Mouse (Mus musculus) limb, embryonic 11.5 days (tissue): ENCODE measurements around the gene Gm527. TPM values are rescaled to one million over a fixed set of nuclear protein-coding genes. Genes with fewer than 3 reads are reported as not detected.

ENCODE experiments used
- ATAC-seq: fragments of 200-750 bp; cut with Nextera tagmentation; 2 replicates; pipeline ENCODE4 v1.8.0; 2017; ENCODE audit warnings: low read depth; ENCODE audit not compliant: insufficient number of reproducible peaks, low FRiP score, low TSS enrichment
- DNase-seq: peaks from one replicate; pipeline ENCODE4 v3.0.0-alpha.2; 2015; ENCODE audit warnings: low spot score
- H3K27ac ChIP-seq: fragments of 300-500 bp; sonication (generic); replicated peaks from 2 replicates; pipeline ENCODE4 v1.5.1; 2014; ENCODE audit warnings: low read depth, mild to moderate bottlenecking, low read length
- H3K27me3 ChIP-seq: fragments of 300-500 bp; sonication (generic); 2 replicates; pipeline ENCODE4 v1.6.1; 2014; ENCODE audit warnings: mild to moderate bottlenecking, low read length, mixed read lengths; ENCODE audit not compliant: control insufficient read depth, insufficient read depth
- H3K36me3 ChIP-seq: fragments of 300-500 bp; sonication (generic); 2 replicates; pipeline ENCODE4 v1.6.1; 2014; ENCODE audit warnings: mild to moderate bottlenecking, low read length, moderate library complexity, mixed read lengths; ENCODE audit not compliant: control insufficient read depth, insufficient read depth
- H3K4me1 ChIP-seq: fragments of 300-500 bp; sonication (generic); 2 replicates; pipeline ENCODE4 v1.6.1; 2014; ENCODE audit warnings: low read length, mixed read lengths; ENCODE audit not compliant: control insufficient read depth, insufficient read depth
- H3K4me2 ChIP-seq: fragments of 300-500 bp; sonication (generic); 2 replicates; pipeline ENCODE4 v1.6.1; 2014; ENCODE audit warnings: low read depth, mild to moderate bottlenecking, moderate library complexity; ENCODE audit not compliant: severe bottlenecking
- H3K4me3 ChIP-seq: fragments of 300-500 bp; sonication (generic); 2 replicates; pipeline ENCODE4 v1.5.1; 2014; ENCODE audit warnings: low read depth, low read length
- H3K9ac ChIP-seq: fragments of 300-500 bp; sonication (generic); 2 replicates; pipeline ENCODE4 v1.6.1; 2014; ENCODE audit warnings: mild to moderate bottlenecking, low read length
- H3K9me3 ChIP-seq: fragments of 300-500 bp; sonication (generic); 2 replicates; pipeline ENCODE4 v1.6.1; 2016; ENCODE audit warnings: low read length; ENCODE audit not compliant: control insufficient read depth
- WGBS: fragments of 180-500 bp; shearing (Covaris S2); extraction: QIAGEN DNeasy Blood & Tissue Kit; methylation state at CpG from one replicate; pipeline ENCODE4 v1.1.7; 2014; 5-methylcytosine and 5-hydroxymethylcytosine counted together
- polyA plus RNA-seq: library from polyadenylated mRNA; unstranded; fragments of >200 nt; fragmentation: Nextera tagmentation; extraction: Ambion mirVana; gene quantifications from 2 replicates; pipeline ENCODE4 v1.2.1, GENCODE M21; 2014

The Gm527 gene
- polyA plus RNA-seq, 1 experiment from 2014 or later, result 2.1 TPM

DNA sequence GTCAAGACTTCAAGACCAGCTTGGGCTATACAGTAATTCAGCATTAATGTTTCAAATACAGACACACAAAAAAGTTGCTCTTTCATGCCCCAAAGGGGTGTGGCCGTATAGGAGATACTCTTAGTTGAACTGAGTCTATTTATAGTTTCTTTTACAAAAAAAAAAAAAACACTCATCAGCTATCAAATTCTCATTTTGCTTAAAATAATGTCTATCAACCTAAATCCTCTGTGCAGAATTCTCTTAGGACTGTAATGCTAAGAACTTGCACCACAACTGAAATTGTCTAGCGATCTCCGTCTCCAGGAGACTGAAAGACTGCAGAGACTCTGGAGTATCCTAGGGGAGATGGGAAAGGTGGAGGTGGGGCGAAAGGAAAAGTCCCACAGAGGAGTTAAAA is 46.9 kb downstream of the Gm527 start:
- Histone ChIP-seq H3K36me3 (no peaks in the 10 kb centered on the region), H3K27ac (no peak overlapping the region), H3K9me3 (no peaks in the 10 kb centered on the region), H3K9ac (peak overlapping the region; percentile 56; the same call in 1 of the 2 replicates), H3K4me1 (peaks cover 7% of the 10 kb centered on the region), H3K4me2 (peak overlapping the region; percentile 84), H3K27me3 (no peaks in the 10 kb centered on the region), H3K4me3 (peak overlapping the region; percentile 84)
- 22% methylated on average over 4 of the region's 4 CpGs for WGBS
- DNase-seq (no peak), ATAC-seq (no peak)

DNA sequence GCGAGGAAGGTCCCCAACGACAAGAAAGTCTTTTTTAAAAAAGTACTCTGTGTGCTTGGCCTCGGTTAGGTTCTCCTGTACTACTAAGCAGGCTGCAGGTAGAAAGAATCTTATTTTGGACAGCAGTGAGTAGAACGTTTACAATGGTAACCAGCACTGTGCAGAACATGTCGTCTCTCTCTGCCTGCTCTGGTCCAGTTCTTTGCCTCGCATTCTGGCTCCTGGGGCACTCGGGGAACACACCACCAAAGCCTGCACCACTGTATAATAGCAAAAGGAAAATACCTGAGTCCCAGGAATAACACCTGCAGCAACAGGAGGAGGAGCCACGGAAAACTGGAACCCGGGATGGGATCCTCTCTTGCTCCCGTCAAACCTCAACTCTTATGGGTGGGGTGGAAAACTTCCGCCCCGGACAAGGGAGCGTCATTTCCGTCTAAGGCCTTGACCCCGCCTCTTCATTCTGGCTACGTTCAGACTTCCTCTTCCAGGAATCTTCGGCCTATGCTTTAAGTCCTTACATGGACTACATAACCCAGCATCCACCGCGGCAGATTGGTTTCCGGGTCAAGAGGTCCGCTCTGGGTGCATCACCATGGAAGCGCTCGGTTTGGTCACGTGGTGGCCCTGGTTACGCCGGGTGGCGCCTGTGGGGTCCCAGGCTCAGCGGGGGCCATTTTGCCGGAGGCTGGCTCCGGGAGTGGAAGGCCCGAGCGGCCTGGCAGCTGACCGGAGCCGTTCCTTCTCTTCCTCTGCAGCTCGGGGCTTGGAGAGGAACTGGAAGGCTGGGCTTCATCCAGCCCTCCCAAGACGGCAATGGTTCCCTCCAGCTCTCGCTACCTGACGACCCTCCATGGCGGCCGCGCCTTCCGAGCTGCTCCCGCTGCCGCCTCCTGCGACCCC is 47.7 kb downstream of the Gm527 start, which contains the start of the genes Klhl28 and Togaram1:
Gene Klhl28 (minus strand): TSS at position 411 of the 903 bp plus-strand sequence.
Gene Togaram1 (plus strand): TSS at position 681 of the 903 bp plus-strand sequence.
- DNase-seq (peak; percentile 99), ATAC-seq (peak; percentile 100)
- no peaks in the 10 kb centered on the region for H3K27me3 ChIP-seq
- H3K9me3 ChIP-seq, result no peaks in the 10 kb centered on the region
- H3K4me2 ChIP-seq, result peak within 1 kb of the TSS; percentile 84
- H3K9ac ChIP-seq, result peak within 1 kb of the TSS; percentile 84
- peak within 1 kb of the TSS; percentile 84 for H3K4me3 ChIP-seq
- peaks cover 7% of the 10 kb centered on the region for H3K4me1 ChIP-seq
- under 1% methylated on average over 45 of the region's 45 CpGs for WGBS
- H3K27ac ChIP-seq, result peak within 1 kb of the TSS; percentile 68; the same call in 1 of the 2 replicates
- no peaks in the 10 kb centered on the region for H3K36me3 ChIP-seq

DNA sequence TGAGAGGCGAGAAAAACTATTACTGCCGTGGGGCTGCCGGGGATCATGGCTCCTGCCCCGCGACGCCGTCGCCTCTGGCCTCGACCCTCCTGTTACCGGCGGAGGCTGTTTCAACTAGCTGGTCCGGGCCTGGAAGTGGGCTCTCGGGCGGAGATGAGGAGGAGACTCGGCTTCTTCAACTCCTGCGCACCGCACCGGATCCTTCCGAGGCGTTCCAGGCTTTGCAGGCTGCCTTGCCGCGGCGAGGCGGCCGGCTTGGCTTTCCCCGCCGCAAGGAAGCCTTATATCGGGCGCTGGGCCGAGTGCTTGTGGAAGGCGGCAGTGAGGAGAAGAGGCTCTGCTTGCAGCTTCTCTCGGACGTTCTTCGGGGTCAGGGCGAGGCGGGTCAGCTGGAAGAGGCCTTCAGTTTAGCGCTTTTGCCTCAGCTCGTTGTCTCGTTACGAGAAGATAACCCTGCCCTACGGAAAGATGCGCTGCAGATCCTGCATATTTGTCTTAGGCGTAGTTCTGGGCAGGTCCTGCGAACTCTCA is 48.5 kb downstream of the Gm527 start:
- H3K9ac ChIP-seq, result peak overlapping the region; percentile 84
- no peaks in the 10 kb centered on the region for H3K36me3 ChIP-seq
- DNase-seq (no peak), ATAC-seq (peak; percentile 39)
- H3K9me3 ChIP-seq, result no peaks in the 10 kb centered on the region
- no peaks in the 10 kb centered on the region for H3K27me3 ChIP-seq
- peak overlapping the region; percentile 68; the same call in 1 of the 2 replicates for H3K27ac ChIP-seq
- peaks cover 7% of the 10 kb centered on the region for H3K4me1 ChIP-seq
- 0% methylated on average over 44 of the region's 44 CpGs for WGBS
- H3K4me2 ChIP-seq, result peak overlapping the region; percentile 70
- H3K4me3 ChIP-seq, result peak overlapping the region; percentile 84

DNA sequence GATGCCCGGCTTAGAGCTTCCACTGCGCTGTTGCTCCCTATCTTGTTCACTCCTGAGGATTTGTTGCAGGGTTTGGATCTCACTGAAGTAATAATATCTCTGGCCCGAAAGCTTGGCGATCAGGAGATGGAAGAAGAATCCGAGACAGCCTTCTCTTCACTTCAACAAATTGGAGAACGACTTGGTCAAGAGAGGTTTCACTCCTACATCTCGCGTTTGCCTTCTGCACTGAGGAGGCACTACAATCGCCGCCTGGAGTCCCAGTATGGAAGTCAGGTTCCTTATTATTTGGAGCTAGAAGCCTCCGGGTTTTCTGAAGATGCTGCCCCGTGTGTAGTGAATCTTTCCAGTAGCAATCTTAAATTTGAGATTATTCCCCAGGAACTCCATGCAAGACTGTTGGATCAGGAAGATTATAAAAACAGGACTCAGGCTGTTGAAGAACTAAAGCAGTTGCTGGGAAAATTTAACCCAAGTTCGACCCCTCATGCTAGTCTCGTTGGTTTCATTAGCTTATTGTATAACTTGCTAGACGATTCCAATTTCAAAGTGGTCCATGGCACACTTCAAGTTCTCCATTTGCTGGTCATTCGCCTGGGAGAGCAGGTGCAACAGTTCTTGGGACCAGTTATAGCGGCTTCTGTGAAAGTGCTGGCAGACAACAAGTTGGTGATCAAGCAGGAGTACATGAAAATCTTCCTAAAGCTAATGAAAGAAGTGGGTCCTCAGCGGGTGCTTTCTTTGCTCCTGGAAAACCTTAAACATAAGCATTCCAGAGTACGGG is 49.1 kb downstream of the Gm527 start:
- Histone ChIP-seq H3K4me1 (peaks cover 7% of the 10 kb centered on the region), H3K9me3 (no peaks in the 10 kb centered on the region), H3K4me3 (peak overlapping the region; percentile 84), H3K36me3 (no peaks in the 10 kb centered on the region), H3K27me3 (no peaks in the 10 kb centered on the region), H3K27ac (no peak overlapping the region), H3K4me2 (peak overlapping the region; percentile 70), H3K9ac (peak overlapping the region; percentile 84)
- ATAC-seq, result no peak
- 5% methylated on average over 19 of the region's 19 CpGs for WGBS
- peak; percentile 29 for DNase-seq

DNA sequence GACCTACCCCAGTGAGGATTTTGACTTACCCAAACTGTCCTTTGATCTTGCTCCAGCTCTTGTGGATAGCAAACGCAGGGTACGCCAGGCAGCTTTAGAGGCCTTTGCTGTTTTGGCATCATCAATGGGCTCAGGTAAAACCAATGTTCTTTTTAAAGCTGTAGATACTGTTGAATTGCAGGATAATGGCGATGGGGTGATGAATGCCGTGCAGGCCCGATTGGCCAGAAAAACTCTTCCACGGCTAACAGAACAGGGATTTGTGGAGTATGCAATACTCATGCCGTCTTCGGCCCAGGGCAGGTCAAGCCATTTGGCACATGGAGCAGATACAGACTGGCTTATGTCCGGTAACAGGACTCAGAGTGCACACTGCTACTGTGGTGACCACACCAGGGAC is 49.8 kb downstream of the Gm527 start:
- Histone ChIP-seq H3K9me3 (no peaks in the 10 kb centered on the region), H3K27ac (no peak overlapping the region), H3K4me2 (peak overlapping the region; percentile 70), H3K4me3 (peak overlapping the region; percentile 84), H3K36me3 (no peaks in the 10 kb centered on the region), H3K4me1 (peaks cover 7% of the 10 kb centered on the region), H3K9ac (peak overlapping the region; percentile 22; the same call in 1 of the 2 replicates), H3K27me3 (no peaks in the 10 kb centered on the region)
- ATAC-seq (no peak), DNase-seq (peak; percentile 26)
- 3% methylated on average over 9 of the region's 9 CpGs for WGBS

DNA sequence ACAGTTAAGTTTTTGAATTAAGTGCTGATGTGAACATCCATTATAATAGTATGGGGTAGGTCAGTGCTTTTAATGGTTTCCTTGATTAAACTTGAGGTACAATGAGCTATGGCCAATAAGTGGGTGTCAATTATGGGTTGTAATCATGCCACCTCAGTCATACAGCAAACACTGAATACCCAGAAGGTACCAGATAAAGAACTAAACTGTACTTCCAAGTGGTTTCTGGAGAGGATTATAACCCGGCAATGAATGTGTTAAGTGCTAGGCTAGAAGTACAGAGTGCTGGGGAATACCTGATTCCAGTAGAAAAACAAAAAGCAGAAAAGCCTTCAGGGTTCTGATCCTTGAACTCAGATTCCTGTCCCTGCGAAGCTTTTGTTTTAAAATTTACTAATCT is 50.4 kb downstream of the Gm527 start:
- no peaks in the 10 kb centered on the region for H3K36me3 ChIP-seq
- H3K4me3 ChIP-seq, result peak overlapping the region; percentile 84
- no peak for DNase-seq
- ATAC-seq, result no peak
- peaks cover 7% of the 10 kb centered on the region for H3K4me1 ChIP-seq
- H3K9ac ChIP-seq, result no peak overlapping the region; the same call in 1 of the 2 replicates
- peak overlapping the region; percentile 70 for H3K4me2 ChIP-seq
- WGBS, result 4% methylated on average over 2 of the region's 2 CpGs
- H3K27ac ChIP-seq, result no peak overlapping the region
- H3K27me3 ChIP-seq, result no peaks in the 10 kb centered on the region
- no peaks in the 10 kb centered on the region for H3K9me3 ChIP-seq

DNA sequence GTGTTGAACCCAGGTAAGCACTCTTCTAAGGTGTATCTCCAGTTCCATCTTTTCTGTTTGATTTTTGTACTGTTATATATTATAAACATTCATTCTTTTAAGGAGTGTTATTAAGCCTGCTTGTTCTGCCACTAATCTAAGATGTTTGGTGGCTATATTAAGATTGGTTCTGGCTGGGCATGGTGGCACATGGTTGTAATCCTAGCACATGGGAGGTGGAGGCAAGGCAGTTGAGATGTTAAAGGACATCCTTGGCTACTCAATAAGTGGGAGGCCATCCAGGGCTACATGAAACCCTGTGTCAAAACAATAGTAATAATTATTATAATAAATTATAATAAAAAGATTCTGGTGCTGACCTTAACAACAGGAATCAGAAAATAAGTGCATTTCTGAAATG is 53.7 kb downstream of the Gm527 start:
- no peak overlapping the region for H3K9ac ChIP-seq
- no peaks in the 10 kb centered on the region for H3K9me3 ChIP-seq
- DNase-seq (no peak), ATAC-seq (no peak)
- H3K36me3 ChIP-seq, result no peaks in the 10 kb centered on the region
- no peak overlapping the region for H3K4me3 ChIP-seq
- peaks cover 5% of the 10 kb centered on the region for H3K4me1 ChIP-seq
- no peak overlapping the region for H3K27ac ChIP-seq
- H3K27me3 ChIP-seq, result no peaks in the 10 kb centered on the region
- no peak overlapping the region for H3K4me2 ChIP-seq

DNA sequence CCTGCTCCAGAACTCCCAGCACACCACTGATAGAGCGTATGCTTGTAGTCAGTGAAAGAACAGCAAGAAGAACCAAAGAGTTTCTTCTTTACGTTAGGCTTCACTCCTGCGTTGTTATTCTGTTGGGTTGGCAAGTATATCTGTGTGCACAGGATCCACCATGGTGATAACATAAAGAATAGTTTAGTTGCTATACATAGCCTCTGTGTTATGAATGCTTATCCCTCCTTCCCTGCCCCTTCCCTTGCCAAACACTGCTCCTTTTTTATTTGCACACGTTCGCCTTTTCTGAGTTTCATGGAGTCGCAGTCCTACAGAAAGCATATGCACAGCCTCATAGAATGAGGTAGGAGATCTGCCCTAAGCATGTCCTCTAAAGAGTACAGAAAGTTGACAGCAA is 54.4 kb downstream of the Gm527 start:
- ATAC-seq (no peak), DNase-seq (no peak)
- WGBS, result 87% methylated on average over 6 of the region's 6 CpGs
- Histone ChIP-seq H3K4me2 (no peak overlapping the region), H3K36me3 (no peaks in the 10 kb centered on the region), H3K27ac (no peak overlapping the region), H3K9me3 (no peaks in the 10 kb centered on the region), H3K27me3 (no peaks in the 10 kb centered on the region), H3K9ac (no peak overlapping the region), H3K4me3 (no peak overlapping the region), H3K4me1 (peaks cover 2% of the 10 kb centered on the region)
